ENCODE assay signal across 7 mouse cellular contexts in genomic region chr14:17660329-17661099, GRCm38 (mm10). TPM values are rescaled to one million over a fixed set of nuclear protein-coding genes. Genes with fewer than 3 reads are reported as not detected.
A peak's percentile ranks its signal among the peaks of the same experiment; 100 is the strongest.
DNase-seq lines count a peak whose midpoint lies in the region; ATAC-seq and TF ChIP-seq lines count a peak whose summit lies in the region.

No protein-coding gene starts in this region.

- peak; percentile 91 for ATAC-seq in heart, embryonic 12.5 days (ENCODE audit: insufficient number of reproducible peaks, low FRiP score)
- peak; percentile 98 for ATAC-seq in kidney, embryonic 16.5 days (ENCODE audit: low FRiP score, low TSS enrichment)
- peak; percentile 78 for ATAC-seq in limb, embryonic 15.5 days (ENCODE audit: insufficient number of reproducible peaks, low FRiP score, low TSS enrichment, low read depth)
- peak; percentile 94 for ATAC-seq in midbrain, embryonic 16.5 days

- TF ChIP-seq POLR2A in embryonic fibroblast, embryonic 13.5 days (IDR thresholded peaks at IDR 0.05; ENCODE audit: low read depth, low read length): no peak
- TF ChIP-seq POLR2A in spleen, adult 2 months (IDR thresholded peaks at IDR 0.05; ENCODE audit: low read depth, low read length): no peak

- no peaks in the 10 kb centered on the region for H3K4me1 ChIP-seq in embryonic fibroblast, embryonic 13.5 days (ENCODE audit: control insufficient read depth, insufficient read depth, low read length)
- 0 out of 2 replicates have a peak, but pooled peaks cover 4% of the 10 kb centered on the region for H3K4me1 ChIP-seq in heart, embryonic 12.5 days (replicated peaks)
- H3K4me1 ChIP-seq in kidney, embryonic 16.5 days (ENCODE audit: insufficient read depth, low read length): peaks cover 8% of the 10 kb centered on the region
- peaks cover 17% of the 10 kb centered on the region for H3K4me1 ChIP-seq in limb, embryonic 15.5 days
- H3K4me1 ChIP-seq in midbrain, embryonic 16.5 days (ENCODE audit: control insufficient read depth, insufficient read depth, low read length): peaks cover 12% of the 10 kb centered on the region
- H3K4me1 ChIP-seq in spleen, adult 2 months (ENCODE audit: control insufficient read depth, insufficient read depth, insufficient read length): peaks cover 8% of the 10 kb centered on the region

- DNase-seq in adrenal gland, postnatal 4 days (ENCODE audit: low spot score in 2 of 2): peak; percentile 50 to 63
- peak in 1 of 2 experiments; percentile 30 for DNase-seq in spleen, adult 2 months (ENCODE audit: low read depth in 1 of 2, low spot score in 2 of 2)

- H3K4me3 ChIP-seq in embryonic fibroblast, embryonic 13.5 days (ENCODE audit: insufficient read depth, low read length): peak overlapping the region; percentile 66
- H3K4me3 ChIP-seq in heart, embryonic 12.5 days: peak overlapping the region; percentile 71
- peak overlapping the region; percentile 69 for H3K4me3 ChIP-seq in kidney, embryonic 16.5 days (ENCODE audit: low read length)
- H3K4me3 ChIP-seq in limb, embryonic 15.5 days: peak overlapping the region; percentile 66
- peak overlapping the region; percentile 87 for H3K4me3 ChIP-seq in midbrain, embryonic 16.5 days (ENCODE audit: low read depth, low read length)
- peak overlapping the region; percentile 76 for H3K4me3 ChIP-seq in spleen, adult 2 months (ENCODE audit: extremely low read depth, insufficient read depth, insufficient read length)

- peaks cover 13% of the 10 kb centered on the region for H3K27me3 ChIP-seq in heart, embryonic 12.5 days (replicated peaks)
- H3K27me3 ChIP-seq in kidney, embryonic 16.5 days (ENCODE audit: insufficient read depth, low read length): peaks cover 18% of the 10 kb centered on the region
- H3K27me3 ChIP-seq in limb, embryonic 15.5 days: peaks cover 18% of the 10 kb centered on the region
- H3K27me3 ChIP-seq in midbrain, embryonic 16.5 days (ENCODE audit: control insufficient read depth, insufficient read depth, low read depth, low read length): peaks cover 3% of the 10 kb centered on the region; the same call in 1 of the 2 replicates
- peaks cover 8% of the 10 kb centered on the region for H3K27me3 ChIP-seq in spleen, adult 2 months (ENCODE audit: control insufficient read depth, insufficient read depth, low read length)

- 0 out of 2 replicates have a peak, but pooled peaks have one; percentile 6 for TF ChIP-seq CTCF in embryonic fibroblast, embryonic 13.5 days (IDR thresholded peaks at IDR 0.05; ENCODE audit: borderline replicate concordance, insufficient read depth, low read length)
- TF ChIP-seq CTCF in spleen, adult 2 months (IDR thresholded peaks at IDR 0.05; ENCODE audit: extremely low read depth, insufficient read depth, insufficient read length, insufficient replicate concordance): no peak

- WGBS in heart, embryonic 12.5 days: under 1% methylated on average over 82 of the region's 82 CpGs
- under 1% methylated on average over 75 of the region's 82 CpGs for WGBS in kidney, embryonic 16.5 days
- WGBS in limb, embryonic 15.5 days: under 1% methylated on average over 76 of the region's 82 CpGs
- WGBS in midbrain, embryonic 16.5 days: under 1% methylated on average over 79 of the region's 82 CpGs
- WGBS in spleen, adult 2 months: under 1% methylated on average over 82 of the region's 82 CpGs

- peak overlapping the region; percentile 74 for H3K9ac ChIP-seq in heart, embryonic 12.5 days
- peak overlapping the region; percentile 59 for H3K9ac ChIP-seq in kidney, embryonic 16.5 days (replicated peaks; ENCODE audit: low read length)
- H3K9ac ChIP-seq in limb, embryonic 15.5 days: peak overlapping the region; percentile 48
- peak overlapping the region; percentile 79 for H3K9ac ChIP-seq in midbrain, embryonic 16.5 days (ENCODE audit: low read depth, low read length)

- no peak overlapping the region for H3K27ac ChIP-seq in embryonic fibroblast, embryonic 13.5 days (ENCODE audit: insufficient read depth, low read length)
- no peak overlapping the region for H3K27ac ChIP-seq in heart, embryonic 12.5 days (ENCODE audit: poor library complexity, severe bottlenecking)
- H3K27ac ChIP-seq in kidney, embryonic 16.5 days (ENCODE audit: low read length): no peak overlapping the region
- H3K27ac ChIP-seq in limb, embryonic 15.5 days: no peak overlapping the region
- peak overlapping the region; percentile 47; the same call in 1 of the 2 replicates for H3K27ac ChIP-seq in midbrain, embryonic 16.5 days (ENCODE audit: low read length)
- peak overlapping the region; percentile 25; the same call in 1 of the 2 replicates for H3K27ac ChIP-seq in spleen, adult 2 months (ENCODE audit: insufficient read depth, low read length)

- no peaks in the 10 kb centered on the region for H3K36me3 ChIP-seq in heart, embryonic 12.5 days
- no peaks in the 10 kb centered on the region for H3K36me3 ChIP-seq in kidney, embryonic 16.5 days (ENCODE audit: insufficient read depth, low read length)
- no peaks in the 10 kb centered on the region for H3K36me3 ChIP-seq in limb, embryonic 15.5 days
- H3K36me3 ChIP-seq in midbrain, embryonic 16.5 days (ENCODE audit: control insufficient read depth, insufficient read depth, low read length): no peaks in the 10 kb centered on the region
- H3K36me3 ChIP-seq in spleen, adult 2 months (ENCODE audit: control insufficient read depth, insufficient read depth, low read length): no peaks in the 10 kb centered on the region

- no peaks in the 10 kb centered on the region for H3K9me3 ChIP-seq in heart, embryonic 12.5 days (replicated peaks)
- no peaks in the 10 kb centered on the region for H3K9me3 ChIP-seq in kidney, embryonic 16.5 days (ENCODE audit: low read length)
- H3K9me3 ChIP-seq in limb, embryonic 15.5 days: no peaks in the 10 kb centered on the region
- no peaks in the 10 kb centered on the region for H3K9me3 ChIP-seq in midbrain, embryonic 16.5 days (replicated peaks; ENCODE audit: control insufficient read depth, low read length, poor library complexity, severe bottlenecking)

- H3K4me2 ChIP-seq in heart, embryonic 12.5 days: peak overlapping the region; percentile 100
- H3K4me2 ChIP-seq in kidney, embryonic 16.5 days (replicated peaks; ENCODE audit: low read depth, low read length): peak overlapping the region; percentile 85
- H3K4me2 ChIP-seq in limb, embryonic 15.5 days: peak overlapping the region; percentile 98
- H3K4me2 ChIP-seq in midbrain, embryonic 16.5 days (ENCODE audit: low read length): peak overlapping the region; percentile 89

RNA-seq across cellular contexts. Expression of gene Thrb, which starts 0.5 kb away (rescaled TPM):
- total RNA-seq in adrenal gland, postnatal 4 days (2021): 10 to 100 TPM; 43.1 to 46.0 TPM
- 1.8 and 3.3 TPM in 2 replicates for polyA plus RNA-seq in embryonic fibroblast, embryonic 13.5 days (2011; ENCODE audit: insufficient read length, low read depth, missing spikeins)
- 0.64 and 0.96 TPM in 2 replicates for polyA plus RNA-seq in heart, embryonic 12.5 days (2016; fragmentation: Nextera tagmentation; extraction: Ambion mirVana)
- polyA plus RNA-seq in kidney, embryonic 16.5 days (2015; fragmentation: Nextera tagmentation; extraction: Ambion mirVana): 2.1 and 3.3 TPM in 2 replicates
- 4.0 and 5.1 TPM in 2 replicates for polyA plus RNA-seq in limb, embryonic 15.5 days (2015; fragmentation: Nextera tagmentation; extraction: Ambion mirVana)
- 1.9 and 2.9 TPM in 2 replicates for polyA plus RNA-seq in midbrain, embryonic 16.5 days (2015; fragmentation: Nextera tagmentation; extraction: Ambion mirVana)
- 0.56 and 0.65 TPM in 2 replicates for polyA plus RNA-seq in spleen, adult 2 months (2012; rRNA removed)

Comparison
In these comparisons a context has a peak if more than half of its experiments do, and no peak if none do; other contexts are left out.
1. H3K27ac ChIP-seq: peak in midbrain, embryonic 16.5 days (single experiment) and spleen, adult 2 months (single experiment); none in embryonic fibroblast, embryonic 13.5 days (single experiment), heart, embryonic 12.5 days (single experiment), kidney, embryonic 16.5 days (single experiment) and limb, embryonic 15.5 days (single experiment).
2. Peak in every context shown above with its lines, with median percentiles within 50 percentile points of each other: H3K4me3 ChIP-seq, ATAC-seq, H3K4me2 ChIP-seq and H3K9ac ChIP-seq.